Mouse (Mus musculus) liver, postnatal 0 days (tissue): ENCODE measurements at regions not wholly inside any gene's neighbourhood (a gene's known extent, or its start where the extent isn't known, plus 50 kb on each side); places are given as distances from the start of the nearest gene placed in this dataset.

Source experiments
- ATAC-seq: fragments of 200-750 bp; cut with Nextera tagmentation; 2 replicates; pipeline ENCODE4 v1.8.0; 2017; ENCODE audit warnings: mild to moderate bottlenecking, moderate library complexity
- DNase-seq: peaks from one replicate; pipeline ENCODE4 v3.0.0-alpha.2; 2016
- H3K27ac ChIP-seq: fragments of 300-500 bp; sonication (generic); 2 replicates; pipeline ENCODE4 v1.5.1; 2014; ENCODE audit warnings: antibody characterized with exemption, moderate library complexity, mild to moderate bottlenecking, low read depth
- H3K27me3 ChIP-seq: fragments of 300-500 bp; sonication (generic); 2 replicates; pipeline ENCODE4 v1.6.1; 2014; ENCODE audit warnings: low read length, control low read depth, mixed read lengths; ENCODE audit not compliant: insufficient read depth
- H3K36me3 ChIP-seq: fragments of 300-500 bp; sonication (generic); replicated peaks from 2 replicates; pipeline ENCODE4 v1.6.1; 2014; ENCODE audit warnings: mild to moderate bottlenecking, control low read depth, low read length, moderate library complexity, mixed read lengths; ENCODE audit not compliant: insufficient read depth
- H3K4me1 ChIP-seq: fragments of 300-500 bp; sonication (generic); 2 replicates; pipeline ENCODE4 v1.6.1; 2014; ENCODE audit warnings: antibody characterized with exemption, mild to moderate bottlenecking, control low read depth; ENCODE audit not compliant: insufficient read depth
- H3K4me2 ChIP-seq: fragments of 300-500 bp; sonication (generic); 2 replicates; pipeline ENCODE4 v1.6.1; 2014; ENCODE audit warnings: low read depth, mild to moderate bottlenecking, low read length, moderate library complexity, mixed read lengths
- H3K4me3 ChIP-seq: fragments of 300-500 bp; sonication (generic); 2 replicates; pipeline ENCODE4 v1.5.1; 2014; ENCODE audit warnings: low read depth, low read length
- H3K9ac ChIP-seq: fragments of 300-500 bp; sonication (generic); replicated peaks from 2 replicates; pipeline ENCODE4 v1.6.1; 2014; ENCODE audit warnings: mild to moderate bottlenecking, moderate library complexity
- H3K9me3 ChIP-seq: fragments of 300-500 bp; sonication (generic); 2 replicates; pipeline ENCODE4 v1.6.1; 2016; ENCODE audit warnings: mild to moderate bottlenecking, control low read depth, low read length, mixed read lengths
- CTCF ChIP-seq: sonication (generic); IDR thresholded peaks from 2 replicates; pipeline ENCODE4 v1.5.1; 2016; ENCODE audit warnings: antibody characterized with exemption, low read depth
- EP300 ChIP-seq: IDR thresholded peaks from 2 replicates; pipeline ENCODE4 v1.6.1; 2016; ENCODE audit warnings: antibody characterized with exemption, low read depth, mild to moderate bottlenecking
- WGBS: fragments of 180-500 bp; shearing (Covaris S2); extraction: QIAGEN DNeasy Blood & Tissue Kit; methylation state at CpG from one replicate; pipeline ENCODE4 v1.1.7; 2014; ENCODE audit not compliant: insufficient replicate concordance; 5-methylcytosine and 5-hydroxymethylcytosine counted together

- no peak for DNase-seq
- no peak for ATAC-seq
- TF ChIP-seq CTCF (no peak), EP300 (no peak)
- Histone ChIP-seq H3K4me3 (no peak overlapping the region), H3K9ac (no peak overlapping the region), H3K36me3 (no peaks in the 10 kb centered on the region), H3K9me3 (no peaks in the 10 kb centered on the region), H3K27ac (no peak overlapping the region), H3K4me1 (no peaks in the 10 kb centered on the region), H3K27me3 (no peaks in the 10 kb centered on the region), H3K4me2 (no peak overlapping the region)
- 74% methylated on average over 1 of the region's 1 CpGs for WGBS
Measured at GRCm38 (mm10) chr3:82271965-82272364, 85.9 kb upstream of the Map9 start.

- Histone ChIP-seq H3K36me3 (no peaks in the 10 kb centered on the region), H3K27ac (no peak overlapping the region), H3K4me3 (no peak overlapping the region), H3K9me3 (no peaks in the 10 kb centered on the region), H3K4me1 (no peaks in the 10 kb centered on the region), H3K27me3 (no peaks in the 10 kb centered on the region), H3K9ac (no peak overlapping the region), H3K4me2 (no peak overlapping the region)
- DNase-seq, result no peak
- no peak for ATAC-seq
- WGBS, result 63% methylated on average over 1 of the region's 1 CpGs
- TF ChIP-seq EP300, result no peak
- no peak for TF ChIP-seq CTCF
Measured at GRCm38 (mm10) chr3:82265941-82266340, 91.9 kb upstream of the Map9 start.

- ATAC-seq, result no peak
Measured at GRCm38 (mm10) chr3:82261976-82262375, 95.9 kb upstream of the Map9 start.

DNA sequence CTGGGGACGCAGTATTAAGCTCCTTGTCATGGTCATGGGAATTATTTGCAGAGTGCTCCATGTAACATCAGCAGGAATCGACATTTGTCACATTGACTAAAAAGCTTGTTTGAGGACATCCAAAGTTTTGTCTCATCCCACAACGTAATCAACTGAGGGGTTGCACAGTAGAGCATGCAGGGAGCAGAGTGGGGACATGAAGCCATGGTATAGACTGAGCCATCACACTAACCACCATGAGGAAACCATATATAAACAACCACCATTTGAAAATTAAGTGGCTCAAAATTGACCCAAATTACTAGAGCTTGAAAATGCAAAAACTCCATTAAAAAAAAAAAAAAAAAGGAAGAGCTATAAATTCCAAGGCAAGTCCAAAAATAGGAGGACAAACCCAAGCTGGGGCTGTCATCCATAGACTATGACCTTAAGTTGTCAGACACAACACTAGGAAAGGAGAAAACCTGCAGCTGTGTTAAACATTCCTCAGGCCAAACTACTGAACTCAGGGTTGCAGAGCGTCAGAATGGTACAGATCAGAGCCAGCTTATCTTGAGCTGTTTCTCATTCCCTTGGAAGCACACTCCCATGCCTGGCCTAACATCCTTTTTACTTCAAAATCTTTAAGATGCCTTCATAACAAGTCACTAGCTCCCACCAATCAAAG lies 97.7 kb upstream of the Map9 start:
- no peak for DNase-seq
- no peak overlapping the region for H3K4me3 ChIP-seq
- 68% methylated on average over 4 of the region's 4 CpGs for WGBS
- no peak overlapping the region for H3K4me2 ChIP-seq
- no peak overlapping the region for H3K9ac ChIP-seq
- H3K27ac ChIP-seq, result no peak overlapping the region
- no peaks in the 10 kb centered on the region for H3K36me3 ChIP-seq
- H3K9me3 ChIP-seq, result no peaks in the 10 kb centered on the region
- TF ChIP-seq CTCF (no peak), EP300 (no peak)
- H3K4me1 ChIP-seq, result no peaks in the 10 kb centered on the region
- no peak for ATAC-seq
- no peaks in the 10 kb centered on the region for H3K27me3 ChIP-seq

More at GRCm38 (mm10) chr3:82261976-82262375, 95.9 kb upstream of the Map9 start:
- H3K4me1 ChIP-seq, result no peaks in the 10 kb centered on the region
- no peaks in the 10 kb centered on the region for H3K9me3 ChIP-seq
- TF ChIP-seq CTCF, result no peak
- TF ChIP-seq EP300, result no peak
- H3K27ac ChIP-seq, result no peak overlapping the region
- WGBS, result 70% methylated on average over 3 of the region's 3 CpGs
- no peaks in the 10 kb centered on the region for H3K36me3 ChIP-seq
- H3K4me3 ChIP-seq, result no peak overlapping the region
- no peak overlapping the region for H3K4me2 ChIP-seq
- DNase-seq, result no peak
- H3K27me3 ChIP-seq, result no peaks in the 10 kb centered on the region
- H3K9ac ChIP-seq, result no peak overlapping the region

GRCm38 (mm10) chr3:82250796-82251261 lies 105.2 kb upstream of the Gucy1a1 start:
- H3K9ac ChIP-seq, result no peak overlapping the region
- no peaks in the 10 kb centered on the region for H3K9me3 ChIP-seq
- 65% methylated on average over 3 of the region's 3 CpGs for WGBS
- no peak for TF ChIP-seq EP300
- TF ChIP-seq CTCF, result no peak
- DNase-seq (no peak), ATAC-seq (no peak)
- H3K4me1 ChIP-seq, result no peaks in the 10 kb centered on the region
- no peak overlapping the region for H3K4me2 ChIP-seq
- H3K36me3 ChIP-seq, result no peaks in the 10 kb centered on the region
- no peak overlapping the region for H3K27ac ChIP-seq
- H3K4me3 ChIP-seq, result no peak overlapping the region
- no peaks in the 10 kb centered on the region for H3K27me3 ChIP-seq

- WGBS, result 48% methylated on average over 6 of the region's 6 CpGs
- Histone ChIP-seq H3K36me3 (no peaks in the 10 kb centered on the region), H3K4me2 (no peak overlapping the region), H3K4me3 (no peak overlapping the region), H3K4me1 (no peaks in the 10 kb centered on the region), H3K27ac (no peak overlapping the region), H3K9me3 (no peaks in the 10 kb centered on the region), H3K27me3 (no peaks in the 10 kb centered on the region), H3K9ac (no peak overlapping the region)
- no peak for DNase-seq
- no peak for ATAC-seq
- TF ChIP-seq EP300, result no peak
- TF ChIP-seq CTCF, result no peak
Measured at GRCm38 (mm10) chr3:82249968-82250795, 104.6 kb upstream of the Gucy1a1 start.
